Mouse (Mus musculus): ENCODE measurements around the gene Nos1ap. TPM values are rescaled to one million over a fixed set of nuclear protein-coding genes. Genes with fewer than 3 reads are reported as not detected.

Nos1ap gene
- polyA plus RNA-seq, 1 experiment from 2014 or later, result 7.8 TPM

DNA sequence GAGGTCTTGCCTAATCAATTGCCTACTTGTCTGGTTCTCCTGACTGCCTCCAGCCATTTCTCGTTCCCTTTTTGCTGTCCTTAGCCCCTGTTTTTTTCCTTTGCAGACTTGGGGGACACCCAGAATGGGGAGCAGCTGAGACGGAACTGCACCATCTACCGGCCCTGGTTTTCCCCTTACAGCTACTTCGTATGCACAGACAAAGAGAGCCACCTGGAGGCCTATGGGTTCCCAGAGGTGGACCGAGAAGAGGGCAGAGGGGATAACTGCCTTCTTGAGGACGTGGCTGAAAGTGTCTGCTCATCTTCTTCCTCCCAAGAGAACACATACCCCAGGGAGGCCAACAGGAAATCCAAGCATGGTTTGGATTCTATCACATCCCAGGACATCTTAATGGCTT is 278.2 kb downstream of the Nos1ap start:
- ATAC-seq (ENCODE audit: low FRiP score) (no peak), DNase-seq (ENCODE audit: low spot score, missing footprints) (no peak)
- Histone ChIP-seq H3K4me2 (no peak overlapping the region), H3K9me3 (ENCODE audit: control insufficient read depth, low read length) (no peaks in the 10 kb centered on the region), H3K36me3 (ENCODE audit: control insufficient read depth, insufficient read depth, low read length) (no peaks in the 10 kb centered on the region), H3K4me1 (ENCODE audit: control insufficient read depth, insufficient read depth, low read length) (no peaks in the 10 kb centered on the region), H3K27me3 (ENCODE audit: control insufficient read depth, insufficient read depth, low read length) (no peaks in the 10 kb centered on the region), H3K4me3 (ENCODE audit: low read depth, low read length) (no peak overlapping the region), H3K9ac (ENCODE audit: low read length) (no peak overlapping the region), H3K27ac (ENCODE audit: low read depth, low read length) (no peak overlapping the region)
- WGBS, result 82% methylated on average over 6 of the region's 6 CpGs

DNA sequence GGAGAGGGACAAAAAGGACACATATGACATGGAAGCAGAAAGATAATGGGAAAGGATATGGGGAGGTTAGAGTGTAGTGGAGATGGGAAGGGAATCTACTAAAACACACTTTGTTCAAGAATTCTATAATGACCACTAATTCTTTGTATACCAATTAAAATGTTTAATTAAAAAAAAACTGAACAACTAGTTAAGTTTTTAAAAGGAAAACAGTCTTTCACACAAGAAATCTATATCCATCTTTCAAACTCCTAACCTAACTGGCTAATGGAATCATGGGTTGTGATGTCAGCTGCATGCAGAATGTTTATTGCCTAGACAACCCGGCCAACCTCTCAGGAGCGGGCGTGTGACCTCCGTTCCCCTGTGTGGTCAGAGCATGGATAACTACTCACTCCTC is 281.2 kb downstream of the Nos1ap start, which contains the start of gene Spata46:
Gene Spata46, plus strand, starts transcription at position 301 of the 400 bp plus-strand sequence.
- ATAC-seq (ENCODE audit: low FRiP score), result no peak

DNA sequence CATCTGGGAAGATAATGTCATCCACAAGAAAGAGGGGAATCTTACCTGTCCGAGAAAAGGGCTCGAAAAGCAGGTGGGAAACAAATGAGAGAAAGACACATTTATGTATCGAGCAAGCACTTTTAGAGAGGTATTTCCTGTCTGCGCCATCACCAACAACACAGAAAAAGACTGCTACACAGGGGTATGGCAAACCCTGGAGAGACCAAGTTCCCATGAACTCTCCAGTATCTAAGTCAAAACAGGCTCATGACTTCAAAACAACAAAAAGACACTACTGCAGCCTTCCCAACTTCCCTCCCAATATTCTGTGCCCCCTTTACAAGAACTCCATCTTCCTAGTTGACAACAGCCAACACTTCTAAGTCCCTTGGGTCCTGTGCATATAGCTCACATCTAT is 283.4 kb downstream of the Nos1ap start, which contains the start of gene Gm7694:
Gene Gm7694, minus strand, starts transcription at position 101 of the 400 bp plus-strand sequence.
- WGBS, result 92% methylated on average over 4 of the region's 4 CpGs
- Histone ChIP-seq H3K27me3 (ENCODE audit: control insufficient read depth, insufficient read depth, low read length) (no peaks in the 10 kb centered on the region), H3K4me3 (ENCODE audit: low read depth, low read length) (no peak within 1 kb of the TSS), H3K4me1 (ENCODE audit: control insufficient read depth, insufficient read depth, low read length) (no peaks in the 10 kb centered on the region), H3K36me3 (ENCODE audit: control insufficient read depth, insufficient read depth, low read length) (no peaks in the 10 kb centered on the region), H3K9me3 (ENCODE audit: control insufficient read depth, low read length) (no peaks in the 10 kb centered on the region), H3K4me2 (no peak within 1 kb of the TSS), H3K9ac (ENCODE audit: low read length) (no peak within 1 kb of the TSS), H3K27ac (ENCODE audit: low read depth, low read length) (no peak within 1 kb of the TSS)
- DNase-seq (ENCODE audit: low spot score, missing footprints), result no peak
- no peak for ATAC-seq (ENCODE audit: low FRiP score)

More for the DNA sequence above, 281.2 kb downstream of the Nos1ap start, which contains the start of gene Spata46:
- Histone ChIP-seq H3K4me1 (ENCODE audit: control insufficient read depth, insufficient read depth, low read length) (no peaks in the 10 kb centered on the region), H3K36me3 (ENCODE audit: control insufficient read depth, insufficient read depth, low read length) (no peaks in the 10 kb centered on the region), H3K27ac (ENCODE audit: low read depth, low read length) (no peak within 1 kb of the TSS), H3K4me2 (no peak within 1 kb of the TSS), H3K27me3 (ENCODE audit: control insufficient read depth, insufficient read depth, low read length) (no peaks in the 10 kb centered on the region), H3K4me3 (ENCODE audit: low read depth, low read length) (no peak within 1 kb of the TSS), H3K9ac (ENCODE audit: low read length) (no peak within 1 kb of the TSS), H3K9me3 (ENCODE audit: control insufficient read depth, low read length) (no peaks in the 10 kb centered on the region)
- WGBS, result 94% methylated on average over 4 of the region's 4 CpGs
- no peak for DNase-seq (ENCODE audit: low spot score, missing footprints)

DNA sequence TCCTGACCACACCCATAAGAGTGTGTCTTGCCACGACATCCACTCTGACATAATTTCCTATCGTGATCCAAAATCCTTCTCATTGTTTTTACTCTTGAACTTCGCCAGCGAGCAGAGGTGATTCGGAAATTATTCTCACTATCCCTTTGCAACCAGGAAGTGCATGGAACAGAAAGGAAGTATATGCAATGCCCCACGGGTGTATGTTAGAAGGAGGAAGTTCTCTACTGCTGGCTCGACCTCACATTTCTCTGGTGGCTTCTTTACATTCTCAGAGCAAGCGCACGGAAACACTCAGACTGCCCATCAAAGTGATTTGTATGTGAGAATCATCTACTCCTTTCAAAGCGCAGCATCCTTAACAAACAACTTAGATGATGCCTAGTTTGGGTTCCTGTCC is 284.7 kb downstream of the Nos1ap start:
- no peak for ATAC-seq (ENCODE audit: low FRiP score)
- WGBS, result 93% methylated on average over 10 of the region's 10 CpGs

DNA sequence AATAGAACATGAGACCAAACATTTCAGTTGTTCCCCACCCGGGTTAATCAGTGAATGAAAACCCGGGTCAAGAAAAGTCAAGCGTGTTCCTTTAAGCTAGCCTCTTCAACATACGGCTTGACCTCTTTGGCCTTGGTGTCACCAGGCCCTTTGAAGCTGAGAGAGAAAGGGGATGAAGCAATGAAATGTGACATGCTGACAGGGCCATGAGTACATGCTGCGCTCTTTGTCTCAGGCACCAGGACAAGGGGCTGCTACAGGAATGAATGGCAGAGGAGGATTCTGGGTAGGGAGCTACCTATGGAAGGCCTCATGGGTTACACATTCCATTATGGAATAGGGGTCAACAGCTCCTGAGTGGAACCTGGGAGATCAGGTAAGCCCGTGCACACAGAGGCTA is 286.6 kb downstream of the Nos1ap start:
- H3K27ac ChIP-seq (ENCODE audit: low read depth, low read length), result no peak overlapping the region
- DNase-seq (ENCODE audit: low spot score, missing footprints) (peak; percentile 88), ATAC-seq (ENCODE audit: low FRiP score) (no peak)
- H3K27me3 ChIP-seq (ENCODE audit: control insufficient read depth, insufficient read depth, low read length), result no peaks in the 10 kb centered on the region
- H3K9me3 ChIP-seq (ENCODE audit: control insufficient read depth, low read length), result no peaks in the 10 kb centered on the region
- H3K9ac ChIP-seq (ENCODE audit: low read length), result no peak overlapping the region
- H3K4me1 ChIP-seq (ENCODE audit: control insufficient read depth, insufficient read depth, low read length), result no peaks in the 10 kb centered on the region
- H3K4me3 ChIP-seq (ENCODE audit: low read depth, low read length), result no peak overlapping the region
- H3K4me2 ChIP-seq, result no peak overlapping the region
- H3K36me3 ChIP-seq (ENCODE audit: control insufficient read depth, insufficient read depth, low read length), result no peaks in the 10 kb centered on the region
- 38% methylated on average over 6 of the region's 6 CpGs for WGBS

More for the DNA sequence above, 284.7 kb downstream of the Nos1ap start:
- no peaks in the 10 kb centered on the region for H3K36me3 ChIP-seq (ENCODE audit: control insufficient read depth, insufficient read depth, low read length)
- H3K27ac ChIP-seq (ENCODE audit: low read depth, low read length), result no peak overlapping the region
- H3K27me3 ChIP-seq (ENCODE audit: control insufficient read depth, insufficient read depth, low read length), result no peaks in the 10 kb centered on the region
- H3K9me3 ChIP-seq (ENCODE audit: control insufficient read depth, low read length), result no peaks in the 10 kb centered on the region
- no peak overlapping the region for H3K9ac ChIP-seq (ENCODE audit: low read length)
- DNase-seq (ENCODE audit: low spot score, missing footprints), result no peak
- no peak overlapping the region for H3K4me3 ChIP-seq (ENCODE audit: low read depth, low read length)
- no peak overlapping the region for H3K4me2 ChIP-seq
- H3K4me1 ChIP-seq (ENCODE audit: control insufficient read depth, insufficient read depth, low read length), result no peaks in the 10 kb centered on the region

DNA sequence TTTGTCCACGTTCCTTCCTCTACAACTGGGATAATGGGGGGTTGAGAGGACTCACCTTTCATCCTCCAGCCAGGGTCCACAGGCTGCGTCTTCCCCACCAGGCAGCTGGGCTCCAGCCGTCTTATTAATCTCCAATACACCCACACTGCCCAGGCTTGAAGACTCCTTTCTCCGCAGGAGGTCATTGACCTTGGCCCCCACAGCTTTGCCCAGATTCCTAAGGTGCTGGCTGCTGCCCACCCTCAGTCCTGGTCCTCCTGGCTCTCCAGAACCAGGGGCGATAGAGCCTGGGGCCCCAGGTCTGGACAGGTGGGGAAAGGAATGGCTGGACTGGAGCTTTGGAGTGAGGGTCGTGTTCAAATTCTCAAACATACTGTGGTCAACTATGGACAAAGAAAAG is 287.2 kb downstream of the Nos1ap start:
- Histone ChIP-seq H3K4me3 (ENCODE audit: low read depth, low read length) (no peak overlapping the region), H3K4me2 (no peak overlapping the region), H3K36me3 (ENCODE audit: control insufficient read depth, insufficient read depth, low read length) (no peaks in the 10 kb centered on the region), H3K9me3 (ENCODE audit: control insufficient read depth, low read length) (no peaks in the 10 kb centered on the region), H3K27ac (ENCODE audit: low read depth, low read length) (no peak overlapping the region), H3K4me1 (ENCODE audit: control insufficient read depth, insufficient read depth, low read length) (no peaks in the 10 kb centered on the region), H3K9ac (ENCODE audit: low read length) (no peak overlapping the region), H3K27me3 (ENCODE audit: control insufficient read depth, insufficient read depth, low read length) (no peaks in the 10 kb centered on the region)
- ATAC-seq (ENCODE audit: low FRiP score) (no peak), DNase-seq (ENCODE audit: low spot score, missing footprints) (no peak)
- 66% methylated on average over 6 of the region's 6 CpGs for WGBS

DNA sequence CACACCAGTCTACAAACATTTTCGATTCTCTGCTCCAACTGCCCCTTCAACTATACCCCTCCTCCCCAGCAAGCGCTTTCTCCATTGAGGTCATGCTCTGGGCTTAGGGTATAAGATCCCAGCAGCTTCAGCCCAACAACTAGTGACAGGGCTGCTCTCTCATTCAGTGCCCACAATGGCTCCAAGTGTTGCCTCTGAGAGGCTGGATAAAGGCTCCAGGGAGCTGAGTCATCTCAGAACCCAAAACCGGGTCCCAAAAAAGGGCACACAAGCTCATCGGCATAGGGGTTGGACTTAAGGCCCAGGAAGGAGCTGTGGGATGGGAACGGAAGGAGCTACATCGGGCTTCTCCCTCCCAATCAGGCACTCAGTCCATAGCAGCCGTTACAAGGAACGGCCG is 288.0 kb downstream of the Nos1ap start:
- 95% methylated on average over 9 of the region's 9 CpGs for WGBS
- ATAC-seq (ENCODE audit: low FRiP score) (no peak), DNase-seq (ENCODE audit: low spot score, missing footprints) (no peak)

DNA sequence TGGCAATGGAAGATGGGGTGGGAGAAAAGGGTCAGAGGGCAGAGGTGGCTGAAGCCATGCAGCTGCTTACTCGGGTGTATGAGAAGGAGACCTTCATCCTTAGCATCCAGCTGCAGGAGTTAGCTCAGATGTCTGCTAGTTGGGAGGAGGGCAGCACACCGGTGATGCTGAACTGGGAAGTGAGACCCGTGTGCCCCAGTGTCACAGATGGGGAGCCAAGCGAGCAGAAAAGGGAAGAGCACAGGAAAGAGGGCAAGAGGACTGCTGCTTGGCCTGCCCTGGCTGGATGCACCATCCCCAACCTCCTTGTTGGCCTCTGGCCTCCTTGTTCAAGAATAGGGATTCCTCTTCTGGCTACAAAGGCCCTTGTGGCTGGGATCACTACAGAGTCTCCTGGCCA is 290.2 kb downstream of the Nos1ap start:
- 82% methylated on average over 4 of the region's 4 CpGs for WGBS
- DNase-seq (ENCODE audit: low spot score, missing footprints), result no peak

More for the DNA sequence above, 288.0 kb downstream of the Nos1ap start:
- no peaks in the 10 kb centered on the region for H3K36me3 ChIP-seq (ENCODE audit: control insufficient read depth, insufficient read depth, low read length)
- H3K27me3 ChIP-seq (ENCODE audit: control insufficient read depth, insufficient read depth, low read length), result no peaks in the 10 kb centered on the region
- H3K27ac ChIP-seq (ENCODE audit: low read depth, low read length), result no peak overlapping the region
- H3K4me3 ChIP-seq (ENCODE audit: low read depth, low read length), result no peak overlapping the region
- H3K4me2 ChIP-seq, result no peak overlapping the region
- H3K4me1 ChIP-seq (ENCODE audit: control insufficient read depth, insufficient read depth, low read length), result no peaks in the 10 kb centered on the region
- no peaks in the 10 kb centered on the region for H3K9me3 ChIP-seq (ENCODE audit: control insufficient read depth, low read length)
- no peak overlapping the region for H3K9ac ChIP-seq (ENCODE audit: low read length)

DNA sequence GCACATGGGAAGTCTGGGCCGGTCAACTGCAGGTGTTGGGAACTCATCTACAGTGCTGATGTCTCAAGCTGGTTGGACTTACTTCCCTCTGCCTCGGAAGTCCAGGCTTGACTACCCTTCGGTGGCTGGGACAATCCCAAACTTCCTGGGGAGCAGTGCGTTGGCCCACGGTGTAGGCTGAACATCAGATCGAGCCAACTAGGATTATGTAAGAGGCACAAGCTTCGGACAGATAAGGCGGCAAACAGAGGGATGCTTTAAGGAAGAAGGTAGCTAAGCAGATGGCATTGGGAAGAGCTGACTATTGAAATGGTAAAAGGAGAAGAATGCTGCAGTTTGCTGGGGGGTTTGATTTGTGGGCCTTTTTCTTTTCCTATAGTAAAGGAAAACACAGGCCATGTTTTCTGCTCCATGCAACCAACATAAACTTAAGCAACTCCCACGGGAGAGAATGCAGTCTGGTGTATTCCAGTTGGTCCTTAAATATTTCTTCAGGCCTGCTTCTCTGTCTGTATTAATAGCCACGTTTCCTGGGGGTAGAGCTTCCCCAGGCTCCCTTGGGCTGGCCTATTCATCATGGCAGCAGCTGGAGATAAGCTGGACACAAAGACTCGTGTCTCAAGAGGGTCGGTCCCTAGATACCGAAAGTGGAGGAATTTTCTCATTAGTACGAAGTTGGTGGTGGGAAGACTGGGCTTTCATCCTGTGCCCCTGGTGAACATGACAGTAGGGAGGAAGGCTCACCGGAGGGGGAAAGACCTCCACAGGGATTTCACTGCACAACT is 294.7 kb downstream of the Nos1ap start:
- Histone ChIP-seq H3K36me3 (ENCODE audit: control insufficient read depth, insufficient read depth, low read length) (no peaks in the 10 kb centered on the region), H3K27me3 (ENCODE audit: control insufficient read depth, insufficient read depth, low read length) (no peaks in the 10 kb centered on the region), H3K9ac (ENCODE audit: low read length) (no peak overlapping the region), H3K9me3 (ENCODE audit: control insufficient read depth, low read length) (no peaks in the 10 kb centered on the region), H3K4me1 (ENCODE audit: control insufficient read depth, insufficient read depth, low read length) (peaks cover 3% of the 10 kb centered on the region; the same call in 1 of the 2 replicates), H3K4me3 (ENCODE audit: low read depth, low read length) (no peak overlapping the region), H3K4me2 (no peak overlapping the region), H3K27ac (ENCODE audit: low read depth, low read length) (no peak overlapping the region; the same call in 1 of the 2 replicates)
- DNase-seq (ENCODE audit: low spot score, missing footprints) (peak; percentile 89), ATAC-seq (ENCODE audit: low FRiP score) (peak; percentile 61; the same call in 1 of the 2 replicates)
- 61% methylated on average over 15 of the region's 15 CpGs for WGBS

More for the DNA sequence above, 290.2 kb downstream of the Nos1ap start:
- no peak overlapping the region for H3K4me2 ChIP-seq
- no peak for ATAC-seq (ENCODE audit: low FRiP score)
- no peak overlapping the region for H3K4me3 ChIP-seq (ENCODE audit: low read depth, low read length)
- H3K27me3 ChIP-seq (ENCODE audit: control insufficient read depth, insufficient read depth, low read length), result no peaks in the 10 kb centered on the region
- no peak overlapping the region for H3K9ac ChIP-seq (ENCODE audit: low read length)
- H3K4me1 ChIP-seq (ENCODE audit: control insufficient read depth, insufficient read depth, low read length), result peaks cover 3% of the 10 kb centered on the region; the same call in 1 of the 2 replicates
- H3K9me3 ChIP-seq (ENCODE audit: control insufficient read depth, low read length), result no peaks in the 10 kb centered on the region
- no peak overlapping the region for H3K27ac ChIP-seq (ENCODE audit: low read depth, low read length)
- no peaks in the 10 kb centered on the region for H3K36me3 ChIP-seq (ENCODE audit: control insufficient read depth, insufficient read depth, low read length)

All from midbrain, embryonic 11.5 days (tissue).